Mouse (Mus musculus): ENCODE measurements around the gene H1f0.

DNA sequence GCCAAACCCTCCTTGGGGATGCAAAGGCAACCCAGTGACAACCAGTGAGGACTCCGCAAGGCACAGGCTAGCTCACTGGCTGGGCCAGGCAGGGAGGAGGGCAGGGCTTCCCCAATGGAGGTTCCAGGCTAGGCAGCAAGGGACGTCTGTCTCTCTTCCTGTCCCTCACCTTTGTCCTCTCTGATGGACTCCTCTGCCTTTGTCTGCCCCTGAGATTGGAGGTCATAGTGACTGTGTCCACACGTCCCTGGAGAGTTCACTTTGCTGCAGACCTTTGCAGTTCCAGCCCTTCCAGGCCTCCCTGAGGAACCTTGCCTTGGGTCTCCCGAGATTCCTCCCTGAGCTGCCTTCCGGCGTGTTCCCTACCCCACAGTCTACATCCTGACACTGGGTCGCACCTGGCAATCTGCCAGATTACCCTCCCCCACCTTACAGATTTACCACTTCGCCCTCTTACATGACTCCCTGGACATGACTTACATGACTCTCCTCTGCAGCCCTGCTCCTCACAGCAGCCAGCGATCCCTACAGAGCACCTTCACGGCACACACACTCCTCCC lies 5.5 kb upstream of the H1f0 start:
- TF ChIP-seq EP300 (IDR thresholded peaks at IDR 0.05; ENCODE audit: low read depth) (no peak), CTCF (IDR thresholded peaks at IDR 0.05; ENCODE audit: low read depth) (no peak)
